Mouse (Mus musculus) midbrain, embryonic 12.5 days (tissue): Measurements from ENCODE around the gene Cnih4. TPM values are rescaled to one million over a fixed set of nuclear protein-coding genes. Genes with fewer than 3 reads are reported as not detected.

Experiments used
- ATAC-seq: fragments of 200-750 bp; cut with Nextera tagmentation; 2 replicates; pipeline ENCODE4 v1.8.0; 2017; ENCODE audit warnings: low read depth, moderate TSS enrichment, moderate library complexity; ENCODE audit not compliant: low FRiP score
- H3K27ac ChIP-seq: fragments of 300-500 bp; sonication (generic); replicated peaks from 2 replicates; pipeline ENCODE4 v1.5.1; 2016; ENCODE audit warnings: mild to moderate bottlenecking
- H3K27me3 ChIP-seq: fragments of 300-500 bp; sonication (generic); 2 replicates; pipeline ENCODE4 v1.6.1; 2016; ENCODE audit warnings: mild to moderate bottlenecking
- H3K36me3 ChIP-seq: fragments of 300-500 bp; sonication (generic); 2 replicates; pipeline ENCODE4 v1.6.1; 2016
- H3K4me1 ChIP-seq: fragments of 300-500 bp; sonication (generic); 2 replicates; pipeline ENCODE4 v1.6.1; 2016
- H3K4me2 ChIP-seq: fragments of 300-500 bp; sonication (generic); replicated peaks from 2 replicates; pipeline ENCODE4 v1.6.1; 2016; ENCODE audit warnings: mild to moderate bottlenecking, moderate library complexity
- H3K4me3 ChIP-seq: fragments of 300-500 bp; sonication (generic); 2 replicates; pipeline ENCODE4 v1.5.1; 2016; ENCODE audit warnings: mild to moderate bottlenecking
- H3K9ac ChIP-seq: fragments of 300-500 bp; sonication (generic); replicated peaks from 2 replicates; pipeline ENCODE4 v1.6.1; 2016; ENCODE audit warnings: mild to moderate bottlenecking, moderate library complexity
- H3K9me3 ChIP-seq: fragments of 300-500 bp; sonication (generic); 2 replicates; pipeline ENCODE4 v1.6.1; 2016; ENCODE audit warnings: mild to moderate bottlenecking
- WGBS: fragments of 180-500 bp; shearing (Covaris S2); methylation state at CpG from one replicate; pipeline ENCODE4 v1.1.7; 2016; 5-methylcytosine and 5-hydroxymethylcytosine counted together
- polyA plus RNA-seq: library from polyadenylated mRNA; unstranded; fragments of >200 nt; fragmentation: Nextera tagmentation; extraction: Ambion mirVana; gene quantifications from 2 replicates; pipeline ENCODE4 v1.2.1, GENCODE M21; 2016

The Cnih4 gene
- polyA plus RNA-seq, 1 experiment from 2014 or later, result 78.7 TPM

DNA sequence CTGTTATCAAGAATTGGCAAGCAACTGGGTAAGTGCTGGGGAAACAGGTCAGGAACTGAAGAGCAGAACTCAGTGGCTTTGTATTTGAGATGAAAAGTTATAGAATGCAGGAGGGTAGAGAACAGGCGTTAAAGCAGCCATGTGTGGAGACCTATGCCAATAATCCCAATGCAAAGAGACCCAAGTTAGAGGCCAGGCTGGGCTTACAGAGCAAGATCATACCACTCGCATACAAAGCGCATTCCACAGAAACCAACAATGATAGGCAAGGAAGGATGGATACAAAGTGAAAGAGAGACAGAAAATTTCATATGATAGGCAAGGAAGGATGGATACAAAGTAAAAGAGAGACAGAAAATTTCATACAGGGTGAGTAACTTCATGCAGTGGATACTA lies 5.9 kb downstream of the Cnih4 start:
- Histone ChIP-seq H3K4me1 (peaks cover 24% of the 10 kb centered on the region), H3K27me3 (no peaks in the 10 kb centered on the region), H3K9ac (no peak overlapping the region), H3K4me2 (no peak overlapping the region), H3K9me3 (no peaks in the 10 kb centered on the region), H3K4me3 (peak overlapping the region; percentile 92; the same call in 1 of the 2 replicates), H3K27ac (no peak overlapping the region), H3K36me3 (peaks cover 13% of the 10 kb centered on the region)
- peak; percentile 53 for ATAC-seq
- 63% methylated on average over 3 of the region's 3 CpGs for WGBS

DNA sequence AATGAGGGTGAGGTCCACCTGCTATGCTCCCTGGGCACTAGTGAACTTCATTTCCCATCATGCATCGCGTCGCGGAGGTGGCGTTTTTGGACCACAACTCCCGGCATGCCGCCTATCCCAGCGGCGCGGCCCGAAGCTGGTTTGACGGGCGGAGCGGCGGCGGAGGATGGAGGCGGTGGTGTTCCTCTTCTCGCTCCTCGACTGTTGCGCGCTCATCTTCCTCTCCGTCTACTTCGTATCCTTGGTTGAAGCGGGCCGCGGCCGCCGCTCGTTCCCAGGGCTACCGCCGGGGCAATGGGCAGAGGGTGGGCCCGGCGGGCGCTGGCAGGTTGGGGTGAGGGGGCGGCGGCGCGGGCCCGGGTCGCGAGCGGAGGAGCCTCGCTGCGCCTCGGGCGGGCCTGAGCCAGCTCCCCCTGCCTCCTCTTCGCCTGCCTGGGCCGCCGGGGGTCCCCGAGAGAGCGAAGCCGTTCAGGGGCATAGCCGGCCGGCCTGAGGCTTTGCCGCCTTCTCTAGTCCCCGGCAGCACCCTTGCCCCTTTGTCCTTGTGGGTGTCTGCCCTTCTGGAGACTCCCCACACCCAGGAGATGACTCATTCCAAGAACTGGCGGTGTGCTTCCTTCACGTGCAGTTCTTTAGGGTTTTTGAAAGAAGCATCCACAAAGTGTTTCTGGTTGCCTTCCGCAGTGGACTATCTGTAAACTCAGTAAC lies 6.5 kb downstream of the Cnih4 start:
- Histone ChIP-seq H3K9ac (peak overlapping the region; percentile 96), H3K27me3 (no peaks in the 10 kb centered on the region), H3K4me3 (peak overlapping the region; percentile 92), H3K36me3 (peaks cover 19% of the 10 kb centered on the region), H3K27ac (peak overlapping the region; percentile 91), H3K9me3 (no peaks in the 10 kb centered on the region), H3K4me1 (peaks cover 20% of the 10 kb centered on the region), H3K4me2 (peak overlapping the region; percentile 74)
- ATAC-seq, result peak; percentile 91
- WGBS, result under 1% methylated on average over 59 of the region's 59 CpGs

DNA sequence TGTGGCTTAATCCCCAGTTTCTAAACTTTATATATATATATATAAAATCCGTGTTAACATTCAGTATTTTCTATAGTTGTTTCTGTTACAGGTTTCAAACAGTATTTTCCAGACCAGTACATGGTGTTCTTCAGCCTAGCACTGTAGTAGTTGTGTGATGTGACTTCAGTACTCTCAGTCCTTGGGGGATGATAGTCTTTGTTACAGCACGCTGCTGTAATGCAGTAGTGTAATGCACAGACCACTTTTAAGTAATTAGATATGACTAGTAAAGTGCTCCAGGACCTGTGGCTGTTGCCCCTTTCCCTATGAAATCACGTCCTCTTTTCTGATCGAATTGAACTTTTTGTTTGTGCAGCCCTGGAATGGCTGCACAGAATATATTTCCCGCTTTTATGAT lies 7.0 kb downstream of the Cnih4 start:
- H3K4me3 ChIP-seq, result peak overlapping the region; percentile 92
- H3K27ac ChIP-seq, result no peak overlapping the region
- 42% methylated on average over 5 of the region's 5 CpGs for WGBS

DNA sequence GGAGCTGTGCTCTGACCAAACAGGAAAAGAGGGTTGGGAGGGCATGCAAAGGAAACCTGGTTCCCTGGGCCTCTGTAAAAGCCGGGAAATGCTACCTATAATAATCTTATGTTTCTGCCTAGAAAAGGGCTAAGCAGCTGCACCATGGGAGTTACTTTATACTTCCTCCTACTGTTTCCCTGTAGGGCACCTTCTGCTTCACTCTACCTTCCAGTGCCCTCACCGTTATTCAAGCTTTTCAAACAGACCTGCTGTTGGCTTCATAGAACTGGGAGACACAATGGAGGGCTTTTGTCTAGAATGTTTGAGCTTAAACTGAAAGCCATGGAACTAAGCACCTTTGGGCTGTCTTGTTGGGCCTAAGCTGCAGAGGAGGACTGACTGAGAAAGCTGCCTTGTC lies 23.3 kb downstream of the Cnih4 start:
- H3K27ac ChIP-seq, result no peak overlapping the region
- H3K9me3 ChIP-seq, result no peaks in the 10 kb centered on the region
- ATAC-seq, result no peak
- H3K36me3 ChIP-seq, result peaks cover 75% of the 10 kb centered on the region
- WGBS, result 85% methylated on average over 2 of the region's 2 CpGs
- no peaks in the 10 kb centered on the region for H3K27me3 ChIP-seq
- no peaks in the 10 kb centered on the region for H3K4me1 ChIP-seq
- no peak overlapping the region for H3K4me2 ChIP-seq
- no peak overlapping the region for H3K9ac ChIP-seq
- H3K4me3 ChIP-seq, result no peak overlapping the region

More for the DNA sequence above, 7.0 kb downstream of the Cnih4 start:
- no peak for ATAC-seq
- Histone ChIP-seq H3K9ac (peak overlapping the region; percentile 96), H3K36me3 (peaks cover 21% of the 10 kb centered on the region), H3K27me3 (no peaks in the 10 kb centered on the region), H3K9me3 (no peaks in the 10 kb centered on the region), H3K4me1 (peaks cover 19% of the 10 kb centered on the region), H3K4me2 (peak overlapping the region; percentile 74)

DNA sequence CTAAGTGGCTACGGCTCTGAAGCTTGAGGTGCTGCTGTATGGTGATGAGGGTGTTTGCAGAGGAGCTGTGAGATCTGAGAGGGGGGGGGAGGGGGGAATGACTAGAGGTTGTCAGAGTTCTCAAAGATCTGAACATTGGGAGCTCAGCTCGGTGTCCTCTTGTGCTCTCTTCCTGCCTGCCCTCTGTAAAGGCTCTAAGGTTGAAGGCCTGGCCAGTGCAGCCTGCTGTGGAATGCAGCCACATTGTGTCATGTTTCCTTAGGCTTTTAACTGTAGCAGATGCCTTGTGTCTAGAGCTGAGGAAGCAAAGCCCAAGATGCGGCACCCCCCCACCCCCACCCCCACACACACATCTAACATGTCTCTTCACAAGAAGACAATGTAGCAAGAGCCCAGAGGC lies 23.9 kb downstream of the Cnih4 start:
- Histone ChIP-seq H3K36me3 (peaks cover 70% of the 10 kb centered on the region), H3K9ac (no peak overlapping the region), H3K4me1 (no peaks in the 10 kb centered on the region), H3K9me3 (no peaks in the 10 kb centered on the region), H3K27ac (no peak overlapping the region), H3K4me3 (no peak overlapping the region), H3K4me2 (no peak overlapping the region), H3K27me3 (no peaks in the 10 kb centered on the region)
- ATAC-seq, result no peak
- 85% methylated on average over 3 of the region's 3 CpGs for WGBS

DNA sequence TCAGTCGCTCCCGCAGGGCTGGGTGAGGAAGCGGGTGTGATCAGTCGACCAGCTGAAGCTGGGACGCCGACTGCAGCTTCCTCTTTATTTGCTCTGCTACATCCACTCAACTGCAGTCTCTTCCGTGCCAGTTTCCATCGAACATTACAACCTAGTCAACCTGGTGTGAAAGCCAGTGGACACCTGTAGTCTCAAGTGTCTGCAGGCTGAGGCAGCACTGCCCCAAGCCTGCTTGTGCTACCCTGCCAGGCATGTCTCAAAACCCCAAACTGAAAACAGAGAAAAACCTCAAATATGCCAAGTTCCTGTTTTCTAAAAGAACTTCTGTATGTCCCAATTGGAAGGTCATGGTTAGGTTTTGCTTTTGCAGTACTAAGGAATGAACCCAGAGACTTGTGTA lies 25.7 kb downstream of the Cnih4 start:
- WGBS, result 88% methylated on average over 8 of the region's 8 CpGs

DNA sequence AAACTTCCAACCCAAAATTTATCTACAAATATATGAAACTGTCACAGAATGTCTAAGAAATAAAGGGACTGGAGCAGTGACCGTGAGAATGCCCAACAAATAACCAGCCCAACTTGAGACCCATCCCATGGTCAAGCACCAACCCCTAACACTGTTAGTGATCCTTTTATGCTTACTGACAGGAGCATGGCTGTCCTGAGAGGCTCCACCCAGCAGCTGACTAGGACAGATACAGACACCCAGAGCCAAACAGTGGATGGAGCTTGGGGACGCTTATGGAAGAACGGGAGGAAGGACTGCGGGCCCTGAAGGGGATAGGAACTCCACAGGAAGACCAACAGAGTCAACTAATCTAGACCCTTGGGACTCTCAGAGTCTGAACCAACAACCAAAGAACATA lies 44.4 kb downstream of the Cnih4 start:
- H3K27ac ChIP-seq, result no peak overlapping the region
- H3K9me3 ChIP-seq, result no peaks in the 10 kb centered on the region
- 96% methylated on average over 4 of the region's 4 CpGs for WGBS
- no peak overlapping the region for H3K4me2 ChIP-seq
- no peak overlapping the region for H3K9ac ChIP-seq
- H3K4me3 ChIP-seq, result no peak overlapping the region
- H3K36me3 ChIP-seq, result peaks cover 78% of the 10 kb centered on the region
- H3K27me3 ChIP-seq, result no peaks in the 10 kb centered on the region
- no peak for ATAC-seq
- H3K4me1 ChIP-seq, result no peaks in the 10 kb centered on the region

More for the DNA sequence above, 25.7 kb downstream of the Cnih4 start:
- Histone ChIP-seq H3K4me2 (no peak overlapping the region), H3K9ac (no peak overlapping the region), H3K36me3 (peaks cover 61% of the 10 kb centered on the region), H3K4me3 (no peak overlapping the region), H3K9me3 (no peaks in the 10 kb centered on the region), H3K4me1 (no peaks in the 10 kb centered on the region), H3K27me3 (no peaks in the 10 kb centered on the region), H3K27ac (no peak overlapping the region)
- ATAC-seq, result no peak

DNA sequence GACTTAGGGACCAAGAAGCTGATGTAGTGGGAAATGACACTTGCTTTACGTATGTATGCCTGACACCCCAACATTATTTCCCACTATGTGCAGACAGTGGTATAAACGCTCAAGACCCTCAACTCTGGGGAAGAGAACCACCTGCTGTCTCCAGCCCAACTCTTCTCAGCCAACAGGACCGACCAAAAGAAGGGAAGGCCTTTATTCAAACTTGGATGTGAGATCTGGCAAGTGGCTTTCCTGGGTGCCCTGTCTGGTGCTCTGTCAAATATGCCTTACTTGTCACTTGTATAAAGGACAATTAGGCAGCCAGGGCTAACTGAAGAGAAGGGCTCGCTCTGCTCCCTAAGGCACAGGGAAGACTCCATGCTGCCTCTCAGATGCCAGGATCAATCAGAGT lies 55.0 kb downstream of the Cnih4 start:
- H3K4me2 ChIP-seq, result no peak overlapping the region
- no peak overlapping the region for H3K27ac ChIP-seq
- H3K9me3 ChIP-seq, result no peaks in the 10 kb centered on the region
- WGBS, result 91% methylated on average over 4 of the region's 4 CpGs
- H3K4me3 ChIP-seq, result no peak overlapping the region
- no peak for ATAC-seq
- H3K4me1 ChIP-seq, result no peaks in the 10 kb centered on the region
- no peaks in the 10 kb centered on the region for H3K27me3 ChIP-seq
- H3K9ac ChIP-seq, result no peak overlapping the region
- peaks cover 81% of the 10 kb centered on the region for H3K36me3 ChIP-seq

DNA sequence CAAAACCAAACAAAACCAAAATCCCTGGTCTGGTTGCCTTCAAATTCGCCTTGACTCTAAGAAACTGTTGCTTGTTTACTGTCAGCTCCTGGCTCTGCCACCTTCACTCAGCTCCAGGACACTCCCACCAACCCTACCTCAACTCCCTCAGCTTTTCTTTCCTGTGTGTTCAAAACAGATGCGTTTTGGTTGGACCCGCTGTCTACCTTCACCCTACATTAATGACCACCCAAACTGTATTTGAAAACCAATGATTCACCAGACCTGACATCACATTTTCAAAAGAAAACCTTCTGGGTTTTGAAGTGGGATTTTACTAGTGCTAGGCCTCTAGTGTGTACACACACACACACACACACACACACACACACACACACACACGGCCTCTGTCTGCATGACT lies 65.7 kb downstream of the Cnih4 start:
- 0 out of 2 replicates have a peak, but pooled peaks have one; percentile 14 for ATAC-seq
- Histone ChIP-seq H3K27me3 (no peaks in the 10 kb centered on the region), H3K9ac (peak overlapping the region; percentile 99), H3K4me2 (peak overlapping the region; percentile 95), H3K27ac (peak overlapping the region; percentile 95; the same call in 1 of the 2 replicates), H3K36me3 (peaks cover 13% of the 10 kb centered on the region), H3K9me3 (no peaks in the 10 kb centered on the region), H3K4me3 (peak overlapping the region; percentile 100), H3K4me1 (peaks cover 24% of the 10 kb centered on the region)
- WGBS, result 26% methylated on average over 4 of the region's 4 CpGs

DNA sequence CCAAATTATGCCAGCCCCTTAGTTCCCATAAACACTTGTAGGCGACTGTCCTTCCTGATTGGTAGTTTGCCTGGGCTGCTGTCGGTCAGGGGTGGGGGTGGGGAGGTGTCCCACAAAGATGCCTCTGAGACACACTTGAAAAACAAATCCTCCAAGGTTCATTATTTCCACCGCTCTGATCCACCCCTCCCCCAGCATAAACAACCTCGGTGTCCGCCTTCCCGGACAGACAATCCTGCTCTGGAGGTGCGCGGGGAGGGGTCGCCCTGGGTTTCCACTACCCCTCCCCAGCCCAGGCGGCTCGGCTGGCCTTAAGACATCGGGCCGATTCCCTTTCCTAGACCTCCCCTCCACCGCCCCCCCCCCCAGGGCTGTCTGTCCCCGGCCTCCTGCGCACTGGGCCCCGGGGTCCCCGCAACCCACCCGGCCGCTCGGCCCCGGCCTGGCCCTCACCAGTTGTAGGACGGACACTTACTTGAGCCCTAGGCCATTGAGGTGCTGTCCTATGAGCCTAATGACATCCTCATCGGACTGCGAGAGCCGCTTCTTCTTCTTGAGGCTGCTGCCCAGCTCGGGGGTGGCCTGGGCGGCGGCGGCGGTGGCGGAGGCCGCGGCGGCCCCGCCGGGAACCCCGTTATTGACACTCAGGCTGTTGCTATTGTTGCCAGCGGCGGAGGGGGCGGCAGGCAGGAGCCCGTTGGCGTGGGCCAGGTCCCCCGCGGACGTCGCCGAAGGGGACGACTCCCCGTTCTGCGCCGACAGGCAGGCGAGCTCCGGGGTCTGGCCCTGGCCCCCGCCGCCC lies 66.3 kb downstream of the Cnih4 start:
- Histone ChIP-seq H3K9me3 (no peaks in the 10 kb centered on the region), H3K4me2 (peak overlapping the region; percentile 95), H3K4me3 (peak overlapping the region; percentile 100), H3K27ac (peak overlapping the region; percentile 95), H3K36me3 (peaks cover 10% of the 10 kb centered on the region), H3K27me3 (no peaks in the 10 kb centered on the region), H3K9ac (peak overlapping the region; percentile 99), H3K4me1 (peaks cover 24% of the 10 kb centered on the region)
- ATAC-seq, result peak; percentile 53
- 2% methylated on average over 50 of the region's 56 CpGs for WGBS

DNA sequence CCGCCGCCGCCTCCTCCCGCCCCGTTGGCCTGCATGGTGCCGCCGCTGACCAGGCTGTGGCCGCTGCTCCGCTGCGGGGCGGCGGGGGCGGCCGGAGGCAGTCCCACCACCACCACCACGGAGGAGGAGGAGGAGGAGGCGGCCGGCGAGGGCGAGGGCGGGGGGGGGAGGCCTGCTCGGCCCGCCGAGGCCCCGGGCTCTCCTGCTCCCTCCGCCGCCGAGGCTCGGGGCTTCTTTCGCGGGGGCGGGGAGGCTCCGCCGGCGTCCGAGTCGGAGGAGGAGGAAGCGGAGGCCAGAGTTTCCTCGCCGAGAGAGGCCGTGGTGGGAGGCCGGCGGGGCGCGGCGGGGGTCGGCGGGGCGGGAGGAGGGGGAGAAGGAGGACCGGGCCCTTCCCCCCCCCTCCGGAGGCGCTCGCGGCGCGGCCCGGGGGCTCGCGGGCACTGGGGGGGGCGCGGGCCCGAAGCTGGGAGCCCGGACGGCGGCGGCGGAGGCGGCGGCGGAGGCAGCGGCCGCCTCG lies 67.0 kb downstream of the Cnih4 start:
- Histone ChIP-seq H3K27ac (peak overlapping the region; percentile 95), H3K27me3 (no peaks in the 10 kb centered on the region)
- ATAC-seq, result peak; percentile 53

More for the DNA sequence above, 67.0 kb downstream of the Cnih4 start:
- peaks cover 6% of the 10 kb centered on the region for H3K36me3 ChIP-seq
- H3K4me1 ChIP-seq, result peaks cover 24% of the 10 kb centered on the region
- H3K9ac ChIP-seq, result peak overlapping the region; percentile 99
- no peaks in the 10 kb centered on the region for H3K9me3 ChIP-seq
- peak overlapping the region; percentile 100 for H3K4me3 ChIP-seq
- WGBS, result no CpG with 5 or more reads among the region's 72 CpGs
- H3K4me2 ChIP-seq, result peak overlapping the region; percentile 95
